Mouse (Mus musculus): ENCODE data around the gene Gria2.

- TF ChIP-seq CTCF (conservative IDR thresholded peaks at IDR 0.05; ENCODE audit: low read length), result no peak
- TF ChIP-seq POU5F1 (IDR thresholded peaks at IDR 0.05; ENCODE audit: borderline replicate concordance, low read length), result no peak
- TF ChIP-seq NANOG (IDR thresholded peaks at IDR 0.05; ENCODE audit: borderline replicate concordance, low read length), result no peak
Measured at GRCm38 (mm10) chr3:80800995-80801826, 1.4 kb downstream of the Gria2 start.

All from E14TG2a.4 (cell line).